Mouse (Mus musculus) kidney, postnatal 10 days (tissue): ENCODE measurements around the gene Gm49339.
"Not testable (repeated sequence)": the region's sequence is repeated elsewhere in the genome, so short reads cannot be mapped to it uniquely, and the experiment has no call there.

Experiments
- DNase-seq: peaks from one replicate; pipeline ENCODE4 v3.0.0; 2021; ENCODE audit warnings: mixed read lengths

Gm49339 gene

GRCm38 (mm10) chr10:51480397-51480796 is at the start of gene Gm49339, which contains the start of gene Lilr4b:
Gene Gm49339 (plus strand): TSS chr10:51480612.
Gene Lilr4b (plus strand): TSS chr10:51480632.
- not testable (repeated sequence) for DNase-seq

- DNase-seq = no peak
Observed at GRCm38 (mm10) chr10:51432940-51433339, 47.5 kb upstream of the Gm49339 start.

GRCm38 (mm10) chr10:51435684-51436083 is 44.7 kb upstream of the Gm49339 start:
- DNase-seq = no peak

GRCm38 (mm10) chr10:51451610-51452009 is 28.8 kb upstream of the Gm49339 start:
- DNase-seq = no peak

GRCm38 (mm10) chr10:51453616-51454298 is 26.7 kb upstream of the Gm49339 start:
- DNase-seq = no peak

GRCm38 (mm10) chr10:51454365-51454764 is 26.0 kb upstream of the Gm49339 start:
- DNase-seq = no peak

GRCm38 (mm10) chr10:51455762-51456161 is 24.6 kb upstream of the Gm49339 start:
- no peak for DNase-seq

- DNase-seq = no peak
Observed at GRCm38 (mm10) chr10:51456369-51456768, 24.0 kb upstream of the Gm49339 start.

- DNase-seq = not testable (repeated sequence)
Observed at GRCm38 (mm10) chr10:51463800-51464199, 16.6 kb upstream of the Gm49339 start.

- DNase-seq = not testable (repeated sequence)
Observed at GRCm38 (mm10) chr10:51490691-51491090, 10.3 kb downstream of the Gm49339 start, which contains the start of gene Lilrb4a. Gene Lilrb4a (plus strand): TSS chr10:51490956.

GRCm38 (mm10) chr10:51520021-51520420 is 39.6 kb downstream of the Gm49339 start:
- DNase-seq = no peak

- no peak for DNase-seq
Observed at GRCm38 (mm10) chr10:51521453-51521852, 41.0 kb downstream of the Gm49339 start.

GRCm38 (mm10) chr10:51526090-51526489 is 45.7 kb downstream of the Gm49339 start:
- no peak for DNase-seq

- no peak for DNase-seq
Observed at GRCm38 (mm10) chr10:51526633-51527032, 46.2 kb downstream of the Gm49339 start.

- no peak for DNase-seq
Observed at GRCm38 (mm10) chr10:51528840-51529434, 48.5 kb downstream of the Gm49339 start.

- no peak for DNase-seq
Observed at GRCm38 (mm10) chr10:51529497-51529896, 49.1 kb downstream of the Gm49339 start.

GRCm38 (mm10) chr10:51530813-51531212 is 50.4 kb downstream of the Gm49339 start:
- no peak for DNase-seq
